Mouse (Mus musculus) cortical plate, adult 2 months (tissue): ENCODE measurements around the gene Arf1.

Source experiments
- CTCF ChIP-seq: fragments of 200-500 bp; IDR thresholded peaks from 2 replicates; pipeline ENCODE4 v1.5.1; 2011; ENCODE audit warnings: mild to moderate bottlenecking, control low read depth, low read length; ENCODE audit not compliant: insufficient read depth; ENCODE audit errors: extremely low read depth
- POLR2A ChIP-seq: fragments of 200-500 bp; IDR thresholded peaks from 2 replicates; pipeline ENCODE4 v1.6.1; 2011; ENCODE audit warnings: mild to moderate bottlenecking, low read length, control low read depth; ENCODE audit not compliant: insufficient read depth; ENCODE audit errors: extremely low read depth

DNA sequence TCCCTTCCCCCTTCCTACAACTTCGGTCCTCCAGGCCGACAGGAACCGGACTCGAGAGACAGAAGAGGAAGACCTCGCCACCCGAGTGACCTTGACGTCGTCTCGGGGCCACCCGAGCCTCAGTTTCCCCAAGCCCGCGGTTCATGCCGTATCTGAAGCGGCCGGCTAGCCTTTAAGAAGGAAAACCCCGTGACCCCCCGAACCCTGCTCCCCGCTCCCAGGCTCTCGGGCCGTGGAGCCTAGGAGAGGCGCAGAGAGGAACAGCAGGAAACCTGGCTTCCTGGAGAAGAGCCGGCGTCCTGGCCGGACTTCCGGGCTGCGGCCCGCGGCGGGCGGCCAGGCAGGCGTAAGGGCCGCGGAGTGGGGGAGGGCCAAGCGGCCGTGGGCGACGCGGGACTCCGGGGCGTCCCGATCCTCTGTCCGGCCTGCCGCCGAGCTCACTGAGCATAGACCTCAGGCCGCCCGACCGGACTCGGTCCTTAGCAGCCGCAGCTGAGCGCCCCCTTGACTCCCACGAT, 407 bp downstream of the Arf1 start:
- TF ChIP-seq POLR2A = no peak
- no peak for TF ChIP-seq CTCF
